Mouse (Mus musculus) myocyte (in vitro differentiated cells): ENCODE results near the gene Zbtb20.

Experiments used
- MYOD1 ChIP-seq, 3 experiments: IDR thresholded peaks; one replicate each; pipeline ENCODE4 v1.6.1; 2011; ENCODE audit warnings: control low read depth in 2 of 3, low read depth in 2 of 3, mild to moderate bottlenecking in 2 of 3, moderate library complexity in 1 of 3; ENCODE audit not compliant: insufficient read length in 2 of 3, control insufficient read depth in 1 of 3
- POLR2A ChIP-seq: IDR thresholded peaks from one replicate; pipeline ENCODE4 v1.6.1; 2011; ENCODE audit warnings: low read depth, mild to moderate bottlenecking, control low read depth, moderate library complexity; ENCODE audit not compliant: insufficient read length
- TCF12 ChIP-seq: IDR thresholded peaks from one replicate; pipeline ENCODE4 v1.6.1; 2011; ENCODE audit warnings: mild to moderate bottlenecking, control low read depth; ENCODE audit not compliant: poor library complexity, insufficient read depth, severe bottlenecking

DNA sequence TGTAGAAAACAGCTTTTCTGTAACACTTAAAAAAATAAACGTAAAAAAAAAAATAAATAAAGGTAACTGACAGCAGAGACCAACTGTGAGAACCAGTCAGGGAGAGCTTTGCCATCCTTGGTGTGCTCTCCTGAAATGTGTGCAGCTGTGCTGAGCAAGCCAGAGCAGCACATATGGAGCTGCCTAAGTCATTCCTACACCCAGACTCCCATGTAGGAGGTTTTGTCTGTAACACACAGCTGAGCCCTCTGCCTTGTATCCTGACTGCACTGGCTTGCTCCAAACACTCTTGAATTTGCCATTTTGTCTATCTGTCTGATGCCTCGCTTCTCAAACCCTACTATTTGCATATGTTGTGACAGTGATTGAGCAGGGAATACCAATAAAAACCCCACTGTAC is 815.2 kb downstream of the Zbtb20 start:
- TF ChIP-seq POLR2A (no peak), MYOD1 (IDR thresholded peaks at IDR 0.05; ENCODE audit: control insufficient read depth in 1 of 3, insufficient read length in 2 of 3, low read depth in 2 of 3) (no peak), TCF12 (no peak)
